Mouse (Mus musculus): Measurements from ENCODE around the gene Gm20795. TPM values are rescaled to one million over a fixed set of nuclear protein-coding genes. Genes with fewer than 3 reads are reported as not detected.
"Not testable (repeated sequence)": the region's sequence is repeated elsewhere in the genome, so short reads cannot be mapped to it uniquely, and the experiment has no call there.

Gene Gm20795
- not detected for total RNA-seq (2021)

DNA sequence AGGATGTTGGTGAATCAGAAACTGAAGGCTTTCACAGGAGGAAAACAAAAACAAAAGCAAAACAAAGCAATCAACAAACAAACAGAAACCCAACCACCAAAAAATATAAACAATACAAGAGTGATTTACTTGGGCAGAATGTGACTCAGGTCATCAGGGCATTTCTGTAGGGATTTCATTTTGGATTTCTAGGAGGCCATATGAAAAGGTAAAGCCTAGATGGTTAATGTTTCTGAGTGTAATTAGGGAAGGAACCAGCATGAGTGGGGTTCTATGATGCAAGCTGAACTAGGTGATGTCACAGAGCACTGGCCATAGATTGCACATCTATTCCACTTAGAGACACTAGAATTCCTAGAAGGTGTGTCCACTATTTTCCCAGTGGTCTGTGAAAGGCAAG, at the start of gene Gm20795:
Gm20795 (plus strand) TSS at position 301 of the 400 bp plus-strand sequence.
- intact Hi-C loops (cut with DNase I); DNase-seq: not testable (repeated sequence)

DNA sequence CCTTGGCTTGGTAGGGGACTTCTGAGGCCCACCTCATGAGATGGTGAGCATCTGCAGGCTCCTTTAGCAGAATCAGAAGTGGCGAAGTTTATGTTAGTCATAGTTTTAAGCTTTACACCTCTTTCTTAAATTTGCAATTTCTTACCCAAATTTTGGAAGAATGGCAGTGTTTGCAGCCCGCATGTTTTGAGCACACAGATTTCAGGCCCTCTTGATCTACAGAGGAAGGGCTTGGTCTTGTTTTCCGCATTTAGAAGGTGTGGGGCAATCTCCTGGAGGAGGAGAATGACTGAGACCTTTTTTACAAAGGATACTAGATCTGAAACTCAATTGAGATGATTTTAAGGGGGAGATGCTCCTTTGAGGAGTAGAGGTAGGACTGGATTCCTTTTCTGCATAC, 29.0 kb upstream of the Gm20795 start, which contains the start of gene Gm21797:
Gm21797 (minus strand) TSS at position 101 of the 400 bp plus-strand sequence.
- intact Hi-C loops (cut with DNase I); DNase-seq: not testable (repeated sequence)

Other genes with a start within 250 kb of the Gm20795 start
- gene Gm21852, start 152.9 kb upstream of the Gm20795 start, total RNA-seq (2021), result not detected
- not detected for gene Gm21797, start 29.1 kb upstream of the Gm20795 start, total RNA-seq (2021)